Mouse (Mus musculus) midbrain, embryonic 14.5 days (tissue): ENCODE measurements around the gene Ttc3. TPM values are rescaled to one million over a fixed set of nuclear protein-coding genes. Genes with fewer than 3 reads are reported as not detected.

Source experiments
- ATAC-seq: fragments of 200-750 bp; cut with Nextera tagmentation; 2 replicates; pipeline ENCODE4 v1.8.0; 2017; ENCODE audit warnings: moderate number of reproducible peaks, moderate library complexity; ENCODE audit not compliant: low FRiP score, low TSS enrichment
- DNase-seq: peaks from one replicate; pipeline ENCODE4 v3.0.0-alpha.2; 2015
- H3K27ac ChIP-seq: fragments of 300-500 bp; sonication (generic); replicated peaks from 2 replicates; pipeline ENCODE4 v1.5.1; 2014; ENCODE audit warnings: mild to moderate bottlenecking, low read depth, low read length, moderate library complexity
- H3K27me3 ChIP-seq: fragments of 300-500 bp; sonication (generic); 2 replicates; pipeline ENCODE4 v1.6.1; 2014; ENCODE audit warnings: low read length, control low read depth, mixed read lengths; ENCODE audit not compliant: control insufficient read depth, insufficient read depth
- H3K36me3 ChIP-seq: fragments of 300-500 bp; sonication (generic); 2 replicates; pipeline ENCODE4 v1.6.1; 2014; ENCODE audit warnings: low read length, control low read depth; ENCODE audit not compliant: control insufficient read depth, insufficient read depth
- H3K4me1 ChIP-seq: fragments of 300-500 bp; sonication (generic); 2 replicates; pipeline ENCODE4 v1.6.1; 2014; ENCODE audit warnings: mild to moderate bottlenecking, antibody characterized with exemption, low read length, control low read depth; ENCODE audit not compliant: control insufficient read depth, insufficient read depth
- H3K4me2 ChIP-seq: fragments of 300-500 bp; sonication (generic); 2 replicates; pipeline ENCODE4 v1.6.1; 2014; ENCODE audit warnings: mild to moderate bottlenecking, low read length, moderate library complexity
- H3K4me3 ChIP-seq: fragments of 300-500 bp; sonication (generic); replicated peaks from 2 replicates; pipeline ENCODE4 v1.5.1; 2014; ENCODE audit warnings: low read depth, low read length
- H3K9ac ChIP-seq: fragments of 300-500 bp; sonication (generic); replicated peaks from 2 replicates; pipeline ENCODE4 v1.6.1; 2014; ENCODE audit warnings: mild to moderate bottlenecking, low read length, moderate library complexity
- H3K9me3 ChIP-seq: fragments of 300-500 bp; sonication (generic); 2 replicates; pipeline ENCODE4 v1.6.1; 2016; ENCODE audit warnings: low read length, control low read depth, mixed read lengths; ENCODE audit not compliant: control insufficient read depth
- WGBS: fragments of 180-500 bp; shearing (Covaris S2); extraction: QIAGEN DNeasy Blood & Tissue Kit; methylation state at CpG from one replicate; pipeline ENCODE4 v1.1.7; 2014; 5-methylcytosine and 5-hydroxymethylcytosine counted together
- polyA plus RNA-seq: library from polyadenylated mRNA; unstranded; fragments of >200 nt; fragmentation: Nextera tagmentation; extraction: Ambion mirVana; gene quantifications from 2 replicates; pipeline ENCODE4 v1.2.1, GENCODE M21; 2014

Gene Ttc3
- polyA plus RNA-seq, 1 experiment from 2014 or later = 1,144 TPM

- H3K27ac ChIP-seq = no peak overlapping the region
- no peaks in the 10 kb centered on the region for H3K9me3 ChIP-seq
- H3K27me3 ChIP-seq = no peaks in the 10 kb centered on the region
- no peaks in the 10 kb centered on the region for H3K4me1 ChIP-seq
- no peak overlapping the region for H3K9ac ChIP-seq
- DNase-seq (no peak), ATAC-seq (no peak)
- H3K4me3 ChIP-seq = no peak overlapping the region
- H3K36me3 ChIP-seq = peaks cover 87% of the 10 kb centered on the region
- WGBS = 96% methylated on average over 8 of the region's 8 CpGs
- H3K4me2 ChIP-seq = no peak overlapping the region
Observed at GRCm38 (mm10) chr16:94435495-94436234, 65.2 kb downstream of the Ttc3 start.

- no peaks in the 10 kb centered on the region for H3K9me3 ChIP-seq
- H3K4me1 ChIP-seq = no peaks in the 10 kb centered on the region
- no peak overlapping the region for H3K4me3 ChIP-seq
- H3K4me2 ChIP-seq = no peak overlapping the region
- 91% methylated on average over 2 of the region's 2 CpGs for WGBS
- H3K9ac ChIP-seq = no peak overlapping the region
- no peak for ATAC-seq
- H3K27me3 ChIP-seq = no peaks in the 10 kb centered on the region
- no peak overlapping the region for H3K27ac ChIP-seq
- DNase-seq = no peak
- H3K36me3 ChIP-seq = peaks cover 93% of the 10 kb centered on the region
Observed at GRCm38 (mm10) chr16:94436801-94437200, 66.4 kb downstream of the Ttc3 start.

GRCm38 (mm10) chr16:94441361-94441760 is 70.9 kb downstream of the Ttc3 start:
- H3K9me3 ChIP-seq = no peaks in the 10 kb centered on the region
- DNase-seq = no peak
- ATAC-seq = no peak
- peaks cover 85% of the 10 kb centered on the region for H3K36me3 ChIP-seq
- no peaks in the 10 kb centered on the region for H3K4me1 ChIP-seq
- WGBS = 83% methylated on average over 2 of the region's 2 CpGs
- no peak overlapping the region for H3K9ac ChIP-seq
- no peak overlapping the region for H3K4me2 ChIP-seq
- H3K27ac ChIP-seq = no peak overlapping the region
- no peak overlapping the region for H3K4me3 ChIP-seq
- no peaks in the 10 kb centered on the region for H3K27me3 ChIP-seq

GRCm38 (mm10) chr16:94449151-94449550 is 78.7 kb downstream of the Ttc3 start:
- H3K9ac ChIP-seq = no peak overlapping the region
- H3K4me2 ChIP-seq = no peak overlapping the region
- H3K36me3 ChIP-seq = peaks cover 89% of the 10 kb centered on the region
- H3K4me1 ChIP-seq = no peaks in the 10 kb centered on the region
- no peak for DNase-seq
- no peaks in the 10 kb centered on the region for H3K27me3 ChIP-seq
- no peak overlapping the region for H3K27ac ChIP-seq
- no peaks in the 10 kb centered on the region for H3K9me3 ChIP-seq
- WGBS = 82% methylated on average over 8 of the region's 8 CpGs
- no peak for ATAC-seq
- no peak overlapping the region for H3K4me3 ChIP-seq

- Histone ChIP-seq H3K4me3 (no peak overlapping the region), H3K27me3 (no peaks in the 10 kb centered on the region), H3K9me3 (no peaks in the 10 kb centered on the region), H3K9ac (no peak overlapping the region), H3K4me1 (no peaks in the 10 kb centered on the region), H3K4me2 (no peak overlapping the region), H3K36me3 (peaks cover 91% of the 10 kb centered on the region), H3K27ac (no peak overlapping the region)
- DNase-seq = no peak
- no peak for ATAC-seq
- 97% methylated on average over 7 of the region's 7 CpGs for WGBS
Observed at GRCm38 (mm10) chr16:94449632-94450031, 79.2 kb downstream of the Ttc3 start.

GRCm38 (mm10) chr16:94451545-94452488 is 81.4 kb downstream of the Ttc3 start:
- Histone ChIP-seq H3K4me2 (no peak overlapping the region), H3K36me3 (peaks cover 98% of the 10 kb centered on the region), H3K9ac (no peak overlapping the region), H3K27me3 (no peaks in the 10 kb centered on the region), H3K4me1 (no peaks in the 10 kb centered on the region), H3K9me3 (no peaks in the 10 kb centered on the region), H3K4me3 (no peak overlapping the region), H3K27ac (no peak overlapping the region)
- 93% methylated on average over 11 of the region's 11 CpGs for WGBS
- DNase-seq (no peak), ATAC-seq (no peak)

- no peak for DNase-seq
- Histone ChIP-seq H3K4me2 (no peak overlapping the region), H3K9ac (no peak overlapping the region), H3K9me3 (no peaks in the 10 kb centered on the region), H3K36me3 (peaks cover 98% of the 10 kb centered on the region), H3K27ac (no peak overlapping the region), H3K4me1 (no peaks in the 10 kb centered on the region), H3K4me3 (no peak overlapping the region), H3K27me3 (no peaks in the 10 kb centered on the region)
- no peak for ATAC-seq
- 91% methylated on average over 4 of the region's 4 CpGs for WGBS
Observed at GRCm38 (mm10) chr16:94452768-94453167, 82.3 kb downstream of the Ttc3 start.

- no peak for ATAC-seq
Observed at GRCm38 (mm10) chr16:94454146-94454545, 83.7 kb downstream of the Ttc3 start.

More at GRCm38 (mm10) chr16:94454146-94454545, 83.7 kb downstream of the Ttc3 start:
- Histone ChIP-seq H3K27me3 (no peaks in the 10 kb centered on the region), H3K4me1 (no peaks in the 10 kb centered on the region), H3K36me3 (peaks cover 98% of the 10 kb centered on the region), H3K9ac (no peak overlapping the region), H3K4me2 (no peak overlapping the region), H3K27ac (no peak overlapping the region), H3K4me3 (no peak overlapping the region), H3K9me3 (no peaks in the 10 kb centered on the region)
- 76% methylated on average over 4 of the region's 4 CpGs for WGBS
- no peak for DNase-seq
